Mouse (Mus musculus): Measurements from ENCODE around the gene AA467197.

DNA sequence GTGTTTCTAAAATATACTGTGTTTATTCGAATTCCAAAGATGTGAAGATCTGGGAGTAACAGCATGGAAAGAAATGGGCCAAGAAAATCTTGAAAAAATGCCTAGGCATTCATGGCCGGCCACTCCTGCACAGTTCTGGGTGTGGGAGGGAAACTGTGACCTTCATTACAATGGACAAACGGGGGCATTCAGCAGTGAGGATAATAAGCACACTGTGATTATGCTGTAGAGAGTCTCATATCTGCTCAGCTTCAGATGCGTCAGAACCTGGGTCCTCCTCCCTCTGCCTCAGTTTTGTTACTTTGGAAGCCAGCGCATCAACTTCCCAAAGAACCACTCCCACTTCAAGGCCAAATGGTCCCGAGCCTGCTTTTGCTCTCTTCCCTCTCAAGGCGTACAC lies 10.9 kb upstream of the AA467197 start:
- TF ChIP-seq CTCF (IDR thresholded peaks at IDR 0.05; ENCODE audit: low read depth) (no peak), EP300 (IDR thresholded peaks at IDR 0.05; ENCODE audit: low read depth) (no peak)

Data from heart, postnatal 0 days (tissue).